Mouse (Mus musculus): Measurements from ENCODE around the gene Tnnt3. TPM values are rescaled to one million over a fixed set of nuclear protein-coding genes. Genes with fewer than 3 reads are reported as not detected.

Gene Tnnt3
- polyA plus RNA-seq, 1 experiment from 2014 or later = 16.0 TPM

GRCm38 (mm10) chr7:142552591-142553416 is 54.2 kb downstream of the Tnnt3 start:
- WGBS (ENCODE audit: insufficient replicate concordance) = 15% methylated on average over 13 of the region's 13 CpGs
- Histone ChIP-seq H3K27me3 (ENCODE audit: control insufficient read depth, insufficient read depth, low read length) (no peaks in the 10 kb centered on the region), H3K27ac (ENCODE audit: low read depth, low read length) (peak overlapping the region; percentile 93), H3K36me3 (ENCODE audit: control insufficient read depth, insufficient read depth, low read length) (no peaks in the 10 kb centered on the region), H3K9me3 (replicated peaks; ENCODE audit: control insufficient read depth, low read length) (no peaks in the 10 kb centered on the region), H3K4me2 (0 out of 2 replicates have a peak overlapping the region, but pooled peaks have one; percentile 9), H3K9ac (ENCODE audit: low read depth, low read length) (peak overlapping the region; percentile 50; the same call in 1 of the 2 replicates), H3K4me1 (ENCODE audit: control insufficient read depth, insufficient read depth, low read length) (peaks cover 63% of the 10 kb centered on the region), H3K4me3 (ENCODE audit: low read depth, low read length) (no peak overlapping the region)
- ATAC-seq (replicated peaks; ENCODE audit: insufficient number of reproducible peaks, low FRiP score, low TSS enrichment) = peak; percentile 78

DNA sequence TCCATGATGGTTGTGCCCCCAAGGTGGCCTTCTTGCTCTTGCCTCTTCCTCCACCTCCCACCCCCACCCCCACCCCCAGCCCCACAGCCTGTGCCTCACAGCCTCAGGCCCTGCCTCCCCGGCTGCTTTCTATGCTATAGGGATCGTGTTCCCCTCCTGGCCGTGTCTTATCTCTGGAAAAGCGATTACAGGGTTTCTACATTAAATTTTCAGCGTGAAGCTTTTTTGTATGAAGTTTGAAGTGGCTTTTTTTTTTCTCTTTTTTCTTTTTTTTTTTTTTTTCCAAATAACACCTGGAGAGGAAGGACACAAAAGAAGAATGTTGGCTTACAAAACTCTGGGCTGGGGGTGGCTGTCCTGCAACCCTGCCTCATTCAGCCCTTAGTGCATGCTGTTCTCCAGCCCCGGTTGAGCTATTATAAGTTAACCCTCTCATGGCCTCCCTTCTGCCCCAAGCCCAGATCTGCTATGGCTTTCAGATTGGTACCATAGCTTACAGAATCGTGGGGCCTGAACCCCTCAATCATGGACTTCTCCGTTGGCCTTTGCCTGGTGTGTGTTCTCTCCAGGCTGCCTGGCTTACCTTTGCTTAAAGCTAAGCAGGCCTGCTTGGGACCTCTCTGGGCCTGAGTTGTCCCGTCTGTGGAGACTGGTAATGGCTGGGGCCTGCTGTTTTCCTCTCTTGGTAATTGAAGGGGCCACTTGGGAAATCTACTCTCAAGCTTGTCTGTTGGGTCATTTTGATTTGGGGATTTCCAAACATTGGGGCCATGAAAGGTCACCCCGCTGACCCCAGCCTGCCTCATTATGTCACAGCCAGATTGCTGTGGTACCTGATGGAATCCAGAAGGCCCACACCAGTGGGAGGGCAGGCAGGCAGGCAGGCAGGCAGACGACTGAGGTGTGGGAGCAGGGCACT is 55.0 kb downstream of the Tnnt3 start:
- Histone ChIP-seq H3K36me3 (ENCODE audit: control insufficient read depth, insufficient read depth, low read length) (no peaks in the 10 kb centered on the region), H3K4me1 (ENCODE audit: control insufficient read depth, insufficient read depth, low read length) (peaks cover 58% of the 10 kb centered on the region), H3K27me3 (ENCODE audit: control insufficient read depth, insufficient read depth, low read length) (no peaks in the 10 kb centered on the region), H3K27ac (ENCODE audit: low read depth, low read length) (peak overlapping the region; percentile 93), H3K4me2 (no peak overlapping the region), H3K9ac (ENCODE audit: low read depth, low read length) (peak overlapping the region; percentile 39; the same call in 1 of the 2 replicates), H3K9me3 (replicated peaks; ENCODE audit: control insufficient read depth, low read length) (no peaks in the 10 kb centered on the region), H3K4me3 (ENCODE audit: low read depth, low read length) (no peak overlapping the region)
- WGBS (ENCODE audit: insufficient replicate concordance) = 12% methylated on average over 11 of the region's 11 CpGs
- 0 out of 2 replicates have a peak, but pooled peaks have one; percentile 39 for ATAC-seq (replicated peaks; ENCODE audit: insufficient number of reproducible peaks, low FRiP score, low TSS enrichment)

DNA sequence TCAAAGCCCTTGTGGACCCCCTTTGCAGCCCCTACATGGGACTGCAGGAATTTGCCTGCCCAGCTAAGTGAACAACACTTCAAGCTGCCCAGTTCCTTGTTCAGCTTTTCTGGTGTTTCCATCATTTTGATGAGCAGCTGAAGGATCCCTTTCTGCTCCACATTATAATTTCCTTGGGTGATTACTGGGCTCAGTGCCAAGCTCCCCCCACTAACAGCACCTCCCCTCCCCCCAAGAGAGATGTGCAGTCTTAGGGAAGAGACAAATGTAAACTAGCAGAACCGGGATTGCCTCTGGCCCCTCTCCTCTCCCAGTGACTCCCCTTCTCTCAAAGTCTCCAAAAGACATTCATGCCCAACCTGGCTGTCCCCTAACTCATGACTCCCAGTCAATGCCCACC is 56.0 kb downstream of the Tnnt3 start:
- WGBS (ENCODE audit: insufficient replicate concordance) = 18% methylated on average over 1 of the region's 1 CpGs
- Histone ChIP-seq H3K4me1 (ENCODE audit: control insufficient read depth, insufficient read depth, low read length) (peaks cover 56% of the 10 kb centered on the region), H3K9me3 (replicated peaks; ENCODE audit: control insufficient read depth, low read length) (no peaks in the 10 kb centered on the region), H3K4me3 (ENCODE audit: low read depth, low read length) (no peak overlapping the region), H3K27me3 (ENCODE audit: control insufficient read depth, insufficient read depth, low read length) (no peaks in the 10 kb centered on the region), H3K4me2 (no peak overlapping the region), H3K36me3 (ENCODE audit: control insufficient read depth, insufficient read depth, low read length) (no peaks in the 10 kb centered on the region), H3K27ac (ENCODE audit: low read depth, low read length) (peak overlapping the region; percentile 93; the same call in 1 of the 2 replicates), H3K9ac (ENCODE audit: low read depth, low read length) (no peak overlapping the region)
- no peak for ATAC-seq (replicated peaks; ENCODE audit: insufficient number of reproducible peaks, low FRiP score, low TSS enrichment)

DNA sequence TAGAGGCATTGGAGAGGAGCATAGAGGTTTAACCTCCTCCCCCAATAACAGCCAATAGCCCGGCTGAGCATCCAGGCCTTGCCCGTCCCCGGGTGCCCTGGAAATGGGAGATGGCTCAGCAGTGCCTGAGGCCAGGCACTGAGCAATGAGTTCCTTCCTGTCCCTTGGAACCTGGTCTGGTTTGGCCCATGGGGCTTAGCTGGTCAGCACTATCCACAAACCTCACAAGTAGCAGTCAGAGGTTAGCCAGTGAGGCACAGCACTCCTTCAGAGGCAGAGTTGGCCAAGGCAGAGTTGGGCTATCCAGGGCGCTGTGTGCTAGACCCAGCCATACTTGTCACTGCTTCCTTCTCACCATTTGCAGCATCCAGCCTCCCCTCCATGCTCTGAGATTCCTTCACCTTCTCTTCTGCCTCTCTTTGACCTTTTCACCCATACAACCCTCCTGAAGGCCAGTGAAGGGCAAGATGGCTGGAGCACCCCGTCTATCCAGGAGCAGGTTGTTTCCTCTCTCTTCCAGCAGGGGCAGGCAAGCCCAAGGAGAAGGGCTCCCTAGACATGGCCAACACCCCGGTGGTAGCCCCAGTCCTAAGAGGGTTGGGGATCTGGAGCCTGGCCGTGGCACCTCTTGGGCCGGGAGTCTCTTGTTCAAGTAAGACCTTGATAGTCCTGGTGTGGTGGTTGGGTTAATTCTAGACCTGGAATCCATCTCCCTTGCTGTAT is 56.9 kb downstream of the Tnnt3 start:
- Histone ChIP-seq H3K4me3 (ENCODE audit: low read depth, low read length) (no peak overlapping the region), H3K9ac (ENCODE audit: low read depth, low read length) (no peak overlapping the region), H3K9me3 (replicated peaks; ENCODE audit: control insufficient read depth, low read length) (no peaks in the 10 kb centered on the region), H3K36me3 (ENCODE audit: control insufficient read depth, insufficient read depth, low read length) (no peaks in the 10 kb centered on the region), H3K27me3 (ENCODE audit: control insufficient read depth, insufficient read depth, low read length) (no peaks in the 10 kb centered on the region), H3K27ac (ENCODE audit: low read depth, low read length) (peak overlapping the region; percentile 41; the same call in 1 of the 2 replicates), H3K4me2 (no peak overlapping the region), H3K4me1 (ENCODE audit: control insufficient read depth, insufficient read depth, low read length) (peaks cover 60% of the 10 kb centered on the region)
- 80% methylated on average over 8 of the region's 8 CpGs for WGBS (ENCODE audit: insufficient replicate concordance)
- ATAC-seq (replicated peaks; ENCODE audit: insufficient number of reproducible peaks, low FRiP score, low TSS enrichment) = no peak

DNA sequence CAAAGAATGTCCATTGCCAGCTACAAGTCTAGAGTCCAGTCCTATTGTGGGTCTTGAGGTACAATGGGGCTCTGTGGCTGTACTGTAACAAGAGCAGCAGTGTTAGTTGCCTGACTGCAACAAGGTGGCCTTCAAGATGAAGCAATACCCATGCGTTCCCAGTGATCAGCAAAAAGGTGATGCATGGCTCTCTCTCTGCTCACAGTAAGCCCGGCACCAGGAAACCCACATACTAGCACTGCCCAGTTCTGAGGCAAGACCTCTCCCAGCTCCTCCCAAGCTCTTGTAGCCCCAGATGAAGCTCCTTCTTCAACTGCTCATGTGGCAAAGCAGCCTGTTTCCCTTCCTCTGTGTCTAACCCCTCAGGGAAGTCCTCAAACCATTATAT is 57.4 kb downstream of the Tnnt3 start:
- Histone ChIP-seq H3K9me3 (replicated peaks; ENCODE audit: control insufficient read depth, low read length) (no peaks in the 10 kb centered on the region), H3K36me3 (ENCODE audit: control insufficient read depth, insufficient read depth, low read length) (no peaks in the 10 kb centered on the region), H3K27ac (ENCODE audit: low read depth, low read length) (no peak overlapping the region), H3K9ac (ENCODE audit: low read depth, low read length) (no peak overlapping the region), H3K27me3 (ENCODE audit: control insufficient read depth, insufficient read depth, low read length) (no peaks in the 10 kb centered on the region), H3K4me1 (ENCODE audit: control insufficient read depth, insufficient read depth, low read length) (peaks cover 59% of the 10 kb centered on the region), H3K4me2 (no peak overlapping the region), H3K4me3 (ENCODE audit: low read depth, low read length) (no peak overlapping the region)
- 93% methylated on average over 2 of the region's 2 CpGs for WGBS (ENCODE audit: insufficient replicate concordance)
- no peak for ATAC-seq (replicated peaks; ENCODE audit: insufficient number of reproducible peaks, low FRiP score, low TSS enrichment)

GRCm38 (mm10) chr7:142557696-142558095 is 59.1 kb downstream of the Tnnt3 start:
- Histone ChIP-seq H3K9ac (ENCODE audit: low read depth, low read length) (no peak overlapping the region), H3K27me3 (ENCODE audit: control insufficient read depth, insufficient read depth, low read length) (no peaks in the 10 kb centered on the region), H3K27ac (ENCODE audit: low read depth, low read length) (peak overlapping the region; percentile 38; the same call in 1 of the 2 replicates), H3K9me3 (replicated peaks; ENCODE audit: control insufficient read depth, low read length) (no peaks in the 10 kb centered on the region), H3K36me3 (ENCODE audit: control insufficient read depth, insufficient read depth, low read length) (no peaks in the 10 kb centered on the region), H3K4me1 (ENCODE audit: control insufficient read depth, insufficient read depth, low read length) (peaks cover 60% of the 10 kb centered on the region), H3K4me3 (ENCODE audit: low read depth, low read length) (no peak overlapping the region), H3K4me2 (no peak overlapping the region)
- no peak for ATAC-seq (replicated peaks; ENCODE audit: insufficient number of reproducible peaks, low FRiP score, low TSS enrichment)
- 30% methylated on average over 6 of the region's 6 CpGs for WGBS (ENCODE audit: insufficient replicate concordance)

GRCm38 (mm10) chr7:142558511-142559146 is 60.0 kb downstream of the Tnnt3 start:
- H3K36me3 ChIP-seq (ENCODE audit: control insufficient read depth, insufficient read depth, low read length) = no peaks in the 10 kb centered on the region
- H3K4me2 ChIP-seq = no peak overlapping the region
- H3K9me3 ChIP-seq (replicated peaks; ENCODE audit: control insufficient read depth, low read length) = no peaks in the 10 kb centered on the region
- H3K27ac ChIP-seq (ENCODE audit: low read depth, low read length) = no peak overlapping the region
- H3K9ac ChIP-seq (ENCODE audit: low read depth, low read length) = no peak overlapping the region
- peaks cover 62% of the 10 kb centered on the region for H3K4me1 ChIP-seq (ENCODE audit: control insufficient read depth, insufficient read depth, low read length)
- no peak overlapping the region for H3K4me3 ChIP-seq (ENCODE audit: low read depth, low read length)
- no peak for ATAC-seq (replicated peaks; ENCODE audit: insufficient number of reproducible peaks, low FRiP score, low TSS enrichment)
- H3K27me3 ChIP-seq (ENCODE audit: control insufficient read depth, insufficient read depth, low read length) = no peaks in the 10 kb centered on the region
- WGBS (ENCODE audit: insufficient replicate concordance) = 91% methylated on average over 9 of the region's 9 CpGs

Data from heart, embryonic 11.5 days (tissue).